Mouse (Mus musculus) erythroid progenitor cell, adult 5-6 weeks (primary cell): ENCODE measurements around the gene Sp1. TPM values are rescaled to one million over a fixed set of nuclear protein-coding genes. Genes with fewer than 3 reads are reported as not detected.

Experiments
- ATAC-seq: replicated peaks from 2 replicates; pipeline ENCODE4 v1.8.0; 2016; ENCODE audit warnings: moderate number of reproducible peaks, mild to moderate bottlenecking, moderate TSS enrichment, inconsistent platforms; ENCODE audit not compliant: poor library complexity, low FRiP score, severe bottlenecking
- total RNA-seq, 2 experiments: library from RNA; stranded (forward) in 1 of 2; stranded (reverse) in 1 of 2; fragments of 150-400 nt in 1 of 2; fragments of 186-747, 209-891 nt in 1 of 2; gene quantifications; 2 replicates each; pipeline versions ENCODE4 v1.2.3 to v1.2.4; 2015 to 2017; ENCODE audit warnings: low replicate concordance in 2 of 2

Sp1 gene
- total RNA-seq (2015; ENCODE audit: low replicate concordance) (80.5 and 94.1 TPM in 2 replicates), total RNA-seq (2017; ENCODE audit: low replicate concordance) (70.4 and 79.1 TPM in 2 replicates)

GRCm38 (mm10) chr15:102405489-102406195 lies at the start of gene Sp1:
Gene Sp1 (plus strand): TSS chr15:102406143.
- ATAC-seq = peak; percentile 83

DNA sequence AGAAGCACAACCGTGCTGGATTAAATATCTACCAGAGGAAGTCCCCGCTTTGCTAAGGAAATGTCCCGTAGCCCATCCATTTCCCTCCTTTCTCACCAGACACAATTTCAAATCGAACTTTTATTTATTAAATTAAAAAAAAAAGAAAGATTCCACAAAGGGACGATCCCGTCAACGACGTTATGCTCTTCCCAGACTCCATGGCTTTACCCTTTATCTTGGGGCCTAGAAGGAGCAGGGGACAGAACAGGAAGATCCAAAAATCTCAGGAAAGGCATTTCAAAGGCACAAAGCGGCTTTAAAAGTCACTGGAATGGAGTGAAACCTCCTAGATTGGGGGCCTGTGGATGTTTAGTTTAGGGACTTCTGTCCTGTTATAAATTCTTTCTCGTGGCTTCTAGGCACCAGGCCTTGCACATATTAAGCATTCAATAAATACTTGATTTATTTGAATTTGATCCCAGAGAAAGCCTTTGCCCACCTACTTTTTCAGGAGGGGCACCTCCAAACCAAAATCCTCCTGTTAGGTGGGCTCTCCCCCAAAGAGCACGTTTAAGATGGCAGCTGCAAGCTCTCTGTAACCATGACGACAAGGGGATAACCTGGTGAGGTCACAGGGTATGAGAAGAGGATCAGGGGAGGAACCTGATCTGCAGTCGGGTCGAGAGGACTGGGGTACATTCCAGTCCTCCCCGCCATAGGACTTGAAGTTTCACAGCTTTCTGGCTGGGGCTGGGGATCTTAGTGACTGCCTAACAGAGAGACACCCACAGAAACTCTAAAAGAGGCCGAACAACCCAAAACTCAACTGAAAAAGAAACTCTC lies 49.2 kb upstream of the Sp1 start:
- ATAC-seq = no peak

GRCm38 (mm10) chr15:102358126-102358525 lies 47.8 kb upstream of the Sp1 start:
- ATAC-seq = no peak

- 0 out of 2 replicates have a peak, but pooled peaks have one; percentile 20 for ATAC-seq
Measured at GRCm38 (mm10) chr15:102358834-102359233, 47.1 kb upstream of the Sp1 start.

DNA sequence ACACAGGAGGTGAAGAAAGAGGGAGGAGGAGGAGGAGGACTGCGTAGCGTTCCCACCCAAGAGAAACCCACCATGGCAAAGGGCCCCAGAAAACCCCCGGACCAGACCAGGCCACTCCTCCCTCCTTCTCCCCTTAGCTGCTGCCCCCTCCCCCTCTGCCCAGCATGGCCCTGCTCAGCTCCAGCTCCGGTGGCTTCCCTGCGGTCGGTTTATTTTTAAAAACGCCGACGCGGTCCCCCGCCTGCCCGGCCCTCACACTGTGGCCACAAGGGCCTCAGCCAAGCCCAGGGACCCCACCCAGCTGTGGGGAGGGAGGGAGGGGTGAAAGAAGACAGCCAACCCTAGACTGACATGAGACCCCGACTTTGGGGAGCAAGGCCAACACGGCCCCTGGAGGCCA lies 43.3 kb upstream of the Sp1 start:
- no peak for ATAC-seq

DNA sequence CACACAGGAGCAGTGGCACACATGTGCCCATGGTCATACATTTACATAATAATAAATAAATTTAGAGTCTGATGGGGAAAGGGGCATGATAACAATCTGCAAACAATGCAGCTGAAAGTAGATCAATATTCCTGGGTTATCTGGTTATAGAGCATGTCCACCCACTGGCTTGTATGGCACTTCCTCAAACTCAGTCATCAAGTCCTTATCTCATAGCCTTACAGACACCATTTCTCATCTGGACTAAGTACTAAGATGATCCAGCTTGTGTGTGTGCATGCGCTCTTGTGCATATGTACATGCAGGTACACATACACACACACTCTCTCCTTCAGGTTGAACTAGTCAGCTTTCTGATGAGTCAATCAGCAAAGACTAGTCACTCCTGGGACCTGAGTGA lies 41.3 kb upstream of the Sp1 start:
- ATAC-seq = no peak

GRCm38 (mm10) chr15:102366238-102366637 lies 39.7 kb upstream of the Sp1 start:
- ATAC-seq = no peak

DNA sequence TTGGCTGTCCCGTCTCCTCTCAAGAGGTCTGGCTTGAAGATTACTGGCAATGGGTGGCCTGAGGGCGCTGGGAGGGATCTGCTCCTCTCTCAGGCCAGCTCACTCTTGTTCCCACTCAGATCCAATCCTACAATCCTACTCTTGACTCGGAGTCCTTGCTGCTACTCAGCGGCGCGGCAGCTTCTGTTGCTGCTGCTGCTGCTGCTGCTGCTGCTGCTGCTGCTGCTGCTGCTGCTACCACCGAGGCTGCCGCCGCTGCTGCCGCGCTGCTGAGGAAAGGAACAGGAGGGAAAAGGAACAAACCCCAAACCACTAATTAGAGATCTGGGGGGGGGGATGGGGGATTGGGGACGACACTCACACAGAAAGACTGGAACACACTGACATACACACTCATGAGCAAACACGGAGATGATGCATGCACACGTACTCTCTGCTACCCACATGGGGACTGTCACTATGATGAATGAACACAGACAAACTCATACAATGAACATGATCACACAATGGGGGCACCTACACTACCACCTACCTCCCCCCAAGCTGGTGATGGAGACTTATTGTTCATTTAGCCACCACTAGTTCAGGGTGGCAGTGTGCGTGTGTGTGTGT lies 39.1 kb upstream of the Sp1 start, which contains the start of gene Sp7:
Gene Sp7 (minus strand): TSS at position 450 of the 612 bp plus-strand sequence.
- no peak for ATAC-seq

GRCm38 (mm10) chr15:102369972-102370371 lies 36.0 kb upstream of the Sp1 start:
- ATAC-seq = no peak

DNA sequence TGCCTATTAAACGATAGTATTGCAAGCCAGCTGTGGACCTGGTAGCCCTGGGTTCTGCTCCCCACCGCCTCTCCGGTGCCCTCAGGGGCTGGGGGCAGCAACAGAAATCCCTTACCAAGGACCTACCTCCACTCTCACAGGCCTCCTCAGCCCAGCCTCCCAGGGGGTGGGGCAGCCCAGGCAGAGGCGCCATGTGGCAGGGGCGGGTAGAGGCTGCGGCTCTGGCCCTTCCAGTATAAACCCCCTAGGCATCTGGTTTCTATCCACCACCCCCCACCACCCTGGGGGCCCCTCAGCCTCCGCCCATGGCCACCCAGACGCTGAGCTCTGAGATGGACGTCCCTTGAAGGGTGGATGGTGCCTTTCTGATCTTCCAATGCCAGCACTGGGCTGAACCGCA lies 35.2 kb upstream of the Sp1 start:
- 0 out of 2 replicates have a peak, but pooled peaks have one; percentile 31 for ATAC-seq

DNA sequence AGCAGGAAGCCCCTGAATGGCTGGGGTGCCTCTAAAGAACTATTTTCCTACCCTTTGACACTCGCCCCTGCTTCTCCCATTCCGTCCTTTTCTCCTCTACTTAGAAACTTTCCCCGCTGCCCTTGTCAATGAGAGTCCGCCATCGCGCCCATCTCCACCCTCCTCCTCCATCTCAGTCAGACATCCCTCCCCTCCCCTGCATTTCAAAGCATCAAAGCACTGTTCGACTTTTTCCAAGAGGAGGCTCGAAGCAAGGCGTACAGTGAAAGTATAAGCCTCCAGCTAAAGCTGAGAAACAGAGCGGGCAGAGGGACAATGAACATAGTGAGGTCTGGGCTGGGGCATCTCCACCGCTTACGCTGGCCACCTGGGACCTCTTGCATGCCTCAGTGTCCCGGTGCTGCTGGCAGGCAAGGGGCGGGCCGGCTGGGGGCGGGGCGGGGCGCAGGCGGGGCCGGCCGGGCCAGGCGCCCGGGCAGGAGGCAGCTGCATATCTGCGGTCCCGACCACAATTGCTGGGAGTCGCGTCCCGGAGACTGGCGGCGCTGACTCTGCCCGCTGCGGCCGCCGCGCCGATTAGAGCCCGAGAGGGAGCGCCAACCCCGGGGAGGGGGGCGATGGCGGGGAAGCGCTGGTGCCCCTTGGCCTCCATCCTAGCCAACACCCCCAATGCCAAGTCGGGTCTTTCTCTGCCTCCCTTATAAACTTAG lies 29.3 kb upstream of the Sp1 start:
- peak; percentile 84 for ATAC-seq

DNA sequence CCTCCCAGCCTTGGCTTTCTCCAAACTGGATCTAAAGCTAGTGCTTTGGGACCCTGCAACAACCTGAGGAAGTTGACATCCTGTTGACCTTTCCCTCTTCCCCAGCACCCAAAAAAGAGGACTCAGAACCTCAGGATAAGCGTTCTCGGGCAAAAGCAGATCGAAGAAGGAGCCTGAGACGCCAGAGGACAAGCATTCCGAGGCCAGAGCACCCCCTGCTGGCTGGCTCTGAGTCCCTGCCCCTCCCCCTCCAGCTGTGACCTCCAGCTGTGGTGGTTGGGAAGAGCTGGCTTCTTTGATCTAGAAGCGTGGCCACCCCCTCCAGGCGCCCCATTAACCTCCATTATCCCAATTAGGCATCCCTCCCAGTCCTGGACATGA lies 28.8 kb upstream of the Sp1 start:
- peak; percentile 84 for ATAC-seq

GRCm38 (mm10) chr15:102377810-102378262 lies 28.1 kb upstream of the Sp1 start:
- ATAC-seq = 0 out of 2 replicates have a peak, but pooled peaks have one; percentile 16

GRCm38 (mm10) chr15:102381575-102381974 lies 24.4 kb upstream of the Sp1 start:
- peak; percentile 69 for ATAC-seq

DNA sequence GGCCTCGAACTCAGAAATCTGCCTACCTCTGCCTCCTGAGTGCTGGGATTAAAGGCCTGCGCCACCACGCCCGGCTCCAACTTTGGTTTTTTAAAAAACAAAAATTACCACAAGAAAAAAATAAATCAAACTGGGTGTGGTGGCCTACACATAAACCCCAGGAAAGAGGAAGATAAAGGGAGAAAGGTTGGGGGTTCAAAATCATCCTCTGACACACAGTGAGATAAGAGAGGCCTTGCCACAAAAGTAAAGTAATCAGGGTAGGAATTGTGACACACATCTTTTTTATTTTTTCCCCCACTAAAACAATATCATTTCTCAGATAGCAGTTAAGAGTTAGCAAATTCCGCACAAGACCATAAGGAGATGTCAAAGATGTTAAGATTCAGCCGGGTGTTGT lies 22.3 kb upstream of the Sp1 start:
- no peak for ATAC-seq

- peak; percentile 77; the same call in 1 of the 2 replicates for ATAC-seq
Measured at GRCm38 (mm10) chr15:102386640-102387039, 19.3 kb upstream of the Sp1 start.

DNA sequence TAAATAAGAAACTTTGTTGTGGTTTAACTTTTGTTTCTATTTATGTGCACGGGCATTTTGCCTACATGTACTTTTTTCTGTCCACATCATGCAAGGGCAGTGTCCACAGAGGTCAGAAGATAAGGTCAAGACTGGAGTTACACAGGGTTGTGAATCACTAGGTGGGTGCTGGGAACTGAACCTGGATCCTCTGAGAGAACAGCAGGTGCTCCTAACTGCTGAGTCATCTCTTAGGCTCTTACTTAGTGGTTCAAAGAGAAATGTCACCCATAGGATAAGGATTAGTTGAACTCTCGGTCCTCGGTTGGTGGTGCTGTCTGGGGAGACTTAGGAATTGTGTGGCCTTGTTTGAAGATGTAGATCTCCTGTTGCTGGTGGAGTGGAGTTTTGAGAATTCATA lies 17.0 kb upstream of the Sp1 start:
- peak; percentile 26; the same call in 1 of the 2 replicates for ATAC-seq

- ATAC-seq = no peak
Measured at GRCm38 (mm10) chr15:102392520-102392919, 13.4 kb upstream of the Sp1 start.

GRCm38 (mm10) chr15:102393584-102394014 lies 12.3 kb upstream of the Sp1 start:
- ATAC-seq = no peak

GRCm38 (mm10) chr15:102395061-102395460 lies 10.9 kb upstream of the Sp1 start:
- ATAC-seq = peak; percentile 56; the same call in 1 of the 2 replicates
